ENCODE assay signal across 11 mouse cellular contexts in genomic region chr19:14124250-14124827, GRCm38 (mm10).
DNase-seq lines count a peak whose midpoint lies in the region; ATAC-seq lines count a peak whose summit lies in the region.
"Had no signal": no experiment of that assay in that cellular context is flagged by ENCODE, and none has a peak within 500 bp of the region (broad histone marks: within the 10 kb centered on the region; RNA-seq: fewer than 3 reads in every experiment).

No protein-coding gene starts in this region.

- DNase-seq in hindbrain, embryonic 14.5 days (ENCODE audit: low spot score): no peak
- DNase-seq in MN1 (ENCODE audit: low spot score): peak; percentile 6
- DNase-seq in frontal cortex, adult 2 months (ENCODE audit: extremely low spot score in 1 of 2, low spot score in 1 of 2): no peak
- DNase-seq: adrenal gland, postnatal 14 days; gastrocnemius, postnatal 14 days had no signal

- H3K4me3 ChIP-seq in hindbrain, embryonic 14.5 days (replicated peaks; ENCODE audit: low read length): no peak overlapping the region
- no peak overlapping the region for H3K4me3 ChIP-seq in hindbrain, embryonic 12.5 days
- H3K4me3 ChIP-seq in forebrain, embryonic 16.5 days (replicated peaks; ENCODE audit: low read length): no peak overlapping the region
- no peak overlapping the region for H3K4me3 ChIP-seq in midbrain, embryonic 16.5 days (ENCODE audit: low read depth, low read length)
- H3K4me3 ChIP-seq: lung, embryonic 15.5 days had no signal

- ATAC-seq in hindbrain, embryonic 14.5 days (ENCODE audit: low FRiP score): no peak
- no peak for ATAC-seq in hindbrain, embryonic 12.5 days (ENCODE audit: low FRiP score)
- ATAC-seq in forebrain, embryonic 16.5 days: no peak
- ATAC-seq in midbrain, embryonic 16.5 days: 0 out of 2 replicates have a peak, but pooled peaks have one; percentile 27
- ATAC-seq in erythroid progenitor cell, adult 5-6 weeks (replicated peaks; ENCODE audit: low FRiP score, poor library complexity, severe bottlenecking): no peak
- ATAC-seq: intestine, postnatal 0 days had no signal

- no peak overlapping the region for H3K27ac ChIP-seq in hindbrain, embryonic 14.5 days
- H3K27ac ChIP-seq in hindbrain, embryonic 12.5 days: no peak overlapping the region
- H3K27ac ChIP-seq in forebrain, embryonic 16.5 days (ENCODE audit: low read length): no peak overlapping the region
- peak overlapping the region; percentile 57; the same call in 1 of the 2 replicates for H3K27ac ChIP-seq in midbrain, embryonic 16.5 days (ENCODE audit: low read length)
- H3K27ac ChIP-seq: lung, embryonic 15.5 days had no signal

- peaks cover 16% of the 10 kb centered on the region for H3K4me1 ChIP-seq in hindbrain, embryonic 14.5 days (replicated peaks; ENCODE audit: control insufficient read depth, insufficient read depth, low read length)
- H3K4me1 ChIP-seq in hindbrain, embryonic 12.5 days: peaks cover 14% of the 10 kb centered on the region
- peaks cover 11% of the 10 kb centered on the region for H3K4me1 ChIP-seq in forebrain, embryonic 16.5 days (replicated peaks; ENCODE audit: control insufficient read depth, insufficient read depth, low read length)
- peaks cover 14% of the 10 kb centered on the region for H3K4me1 ChIP-seq in midbrain, embryonic 16.5 days (ENCODE audit: control insufficient read depth, insufficient read depth, low read length)
- H3K4me1 ChIP-seq: lung, embryonic 15.5 days had no signal

- H3K27me3 ChIP-seq in hindbrain, embryonic 14.5 days (ENCODE audit: control insufficient read depth, insufficient read depth, low read length): 0 out of 2 replicates have a peak, but pooled peaks cover 3% of the 10 kb centered on the region
- no peaks in the 10 kb centered on the region; the same call in 1 of the 2 replicates for H3K27me3 ChIP-seq in hindbrain, embryonic 12.5 days
- H3K27me3 ChIP-seq in forebrain, embryonic 16.5 days (replicated peaks; ENCODE audit: control insufficient read depth, insufficient read depth, low read length): no peaks in the 10 kb centered on the region
- H3K27me3 ChIP-seq in midbrain, embryonic 16.5 days (ENCODE audit: control insufficient read depth, insufficient read depth, low read depth, low read length): peaks cover 11% of the 10 kb centered on the region; the same call in 1 of the 2 replicates
- H3K27me3 ChIP-seq: lung, embryonic 15.5 days had no signal

- no peaks in the 10 kb centered on the region for H3K36me3 ChIP-seq in hindbrain, embryonic 14.5 days (replicated peaks; ENCODE audit: control insufficient read depth, insufficient read depth)
- H3K36me3 ChIP-seq in hindbrain, embryonic 12.5 days: no peaks in the 10 kb centered on the region
- no peaks in the 10 kb centered on the region for H3K36me3 ChIP-seq in forebrain, embryonic 16.5 days (ENCODE audit: control insufficient read depth, insufficient read depth)
- H3K36me3 ChIP-seq in midbrain, embryonic 16.5 days (ENCODE audit: control insufficient read depth, insufficient read depth, low read length): no peaks in the 10 kb centered on the region
- H3K36me3 ChIP-seq: lung, embryonic 15.5 days had no signal

- 46% methylated on average over 5 of the region's 5 CpGs for WGBS in hindbrain, embryonic 14.5 days
- WGBS in hindbrain, embryonic 12.5 days: 43% methylated on average over 5 of the region's 5 CpGs
- 20% methylated on average over 5 of the region's 5 CpGs for WGBS in forebrain, embryonic 16.5 days
- WGBS in midbrain, embryonic 16.5 days: 19% methylated on average over 5 of the region's 5 CpGs

- H3K4me2 ChIP-seq in hindbrain, embryonic 14.5 days (replicated peaks): peak overlapping the region; percentile 18; the same call in 1 of the 2 replicates
- H3K4me2 ChIP-seq in hindbrain, embryonic 12.5 days (replicated peaks): no peak overlapping the region
- peak overlapping the region; percentile 10; the same call in 1 of the 2 replicates for H3K4me2 ChIP-seq in forebrain, embryonic 16.5 days (ENCODE audit: low read length)
- 0 out of 2 replicates have a peak overlapping the region, but pooled peaks have one; percentile 3 for H3K4me2 ChIP-seq in midbrain, embryonic 16.5 days (ENCODE audit: low read length)
- H3K4me2 ChIP-seq: lung, embryonic 15.5 days had no signal

- no peaks in the 10 kb centered on the region for H3K9me3 ChIP-seq in hindbrain, embryonic 14.5 days (ENCODE audit: control insufficient read depth, low read length)
- H3K9me3 ChIP-seq in hindbrain, embryonic 12.5 days (replicated peaks): no peaks in the 10 kb centered on the region
- H3K9me3 ChIP-seq in forebrain, embryonic 16.5 days (ENCODE audit: control insufficient read depth, low read length): no peaks in the 10 kb centered on the region
- H3K9me3 ChIP-seq in midbrain, embryonic 16.5 days (replicated peaks; ENCODE audit: control insufficient read depth, low read length, poor library complexity, severe bottlenecking): no peaks in the 10 kb centered on the region
- H3K9me3 ChIP-seq: lung, embryonic 15.5 days had no signal

- H3K9ac ChIP-seq in hindbrain, embryonic 14.5 days: no peak overlapping the region
- H3K9ac ChIP-seq in hindbrain, embryonic 12.5 days: no peak overlapping the region
- no peak overlapping the region for H3K9ac ChIP-seq in forebrain, embryonic 16.5 days (replicated peaks; ENCODE audit: low read depth, low read length)
- no peak overlapping the region for H3K9ac ChIP-seq in midbrain, embryonic 16.5 days (ENCODE audit: low read depth, low read length)
- H3K9ac ChIP-seq: lung, embryonic 15.5 days had no signal
